Mouse (Mus musculus): ENCODE measurements around the gene Gabrb3. TPM values are rescaled to one million over a fixed set of nuclear protein-coding genes. Genes with fewer than 3 reads are reported as not detected.

The Gabrb3 gene
- under 1 TPM in 1 of 26 experiments, not detected in 25; 0.19 TPM for total RNA-seq (2018; cell fraction: chromatin; rRNA removed)
- not detected for total RNA-seq (2018; cell fraction: cytosol; rRNA removed)
- not detected for total RNA-seq (2018; cell fraction: nucleus; rRNA removed)
- polyA plus RNA-seq (2018): not detected in 3 replicates

DNA sequence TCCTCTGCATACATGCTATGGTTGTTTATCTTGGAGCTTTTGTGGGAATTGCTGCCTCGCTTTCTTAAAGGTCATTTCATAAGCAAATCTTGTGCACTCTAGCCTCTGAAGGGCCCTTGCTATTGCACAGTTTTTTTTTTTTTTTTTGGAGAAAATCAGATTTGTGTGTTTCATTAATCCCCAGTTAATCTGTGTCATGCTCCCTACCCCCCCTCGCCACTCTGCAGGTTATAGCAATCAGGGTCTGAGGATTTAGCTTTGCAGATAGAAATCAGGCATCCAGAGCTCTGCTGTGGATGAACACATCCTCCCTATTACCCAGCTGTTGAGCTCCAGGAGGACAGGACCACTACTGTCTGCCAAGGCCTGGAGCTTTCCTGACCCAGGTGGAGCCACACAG is at the start of gene Gabrb3:
Gabrb3 (plus strand) TSS at position 301 of the 400 bp plus-strand sequence.
- no peak within 1 kb of the TSS for H3K27ac ChIP-seq
- H3K79me2 ChIP-seq (ENCODE audit: inconsistent target): no peaks in the 10 kb centered on the region
- H3K4me3 ChIP-seq (ENCODE audit: inconsistent target): no peak within 1 kb of the TSS
- WGBS (ENCODE audit: missing documents): 93% methylated on average over 2 of the region's 2 CpGs
- H3K36me3 ChIP-seq (ENCODE audit: inconsistent target): no peaks in the 10 kb centered on the region

GRCm38 (mm10) chr7:57384112-57384511 is 35.4 kb upstream of the Gabrb3 start:
- no peaks in the 10 kb centered on the region for H3K79me2 ChIP-seq (ENCODE audit: inconsistent target)
- WGBS (ENCODE audit: missing documents): 36% methylated on average over 4 of the region's 4 CpGs
- no peaks in the 10 kb centered on the region for H3K36me3 ChIP-seq (ENCODE audit: inconsistent target)
- H3K27ac ChIP-seq: no peak overlapping the region
- no peak overlapping the region for H3K4me3 ChIP-seq (ENCODE audit: inconsistent target)

GRCm38 (mm10) chr7:57386517-57387340 is 32.8 kb upstream of the Gabrb3 start, which contains the start of gene Gabrg3:
Gabrg3 (minus strand) TSS chr7:57387188.
- Histone ChIP-seq H3K4me3 (ENCODE audit: inconsistent target) (no peak within 1 kb of the TSS), H3K36me3 (ENCODE audit: inconsistent target) (no peaks in the 10 kb centered on the region), H3K79me2 (ENCODE audit: inconsistent target) (no peaks in the 10 kb centered on the region), H3K27ac (no peak within 1 kb of the TSS)
- WGBS (ENCODE audit: missing documents): 7% methylated on average over 65 of the region's 71 CpGs

- no peaks in the 10 kb centered on the region for H3K79me2 ChIP-seq (ENCODE audit: inconsistent target)
- no peaks in the 10 kb centered on the region for H3K36me3 ChIP-seq (ENCODE audit: inconsistent target)
- no peak overlapping the region for H3K4me3 ChIP-seq (ENCODE audit: inconsistent target)
- 32% methylated on average over 6 of the region's 6 CpGs for WGBS (ENCODE audit: missing documents)
- H3K27ac ChIP-seq: no peak overlapping the region
Measured at GRCm38 (mm10) chr7:57387341-57387654, 32.2 kb upstream of the Gabrb3 start.

DNA sequence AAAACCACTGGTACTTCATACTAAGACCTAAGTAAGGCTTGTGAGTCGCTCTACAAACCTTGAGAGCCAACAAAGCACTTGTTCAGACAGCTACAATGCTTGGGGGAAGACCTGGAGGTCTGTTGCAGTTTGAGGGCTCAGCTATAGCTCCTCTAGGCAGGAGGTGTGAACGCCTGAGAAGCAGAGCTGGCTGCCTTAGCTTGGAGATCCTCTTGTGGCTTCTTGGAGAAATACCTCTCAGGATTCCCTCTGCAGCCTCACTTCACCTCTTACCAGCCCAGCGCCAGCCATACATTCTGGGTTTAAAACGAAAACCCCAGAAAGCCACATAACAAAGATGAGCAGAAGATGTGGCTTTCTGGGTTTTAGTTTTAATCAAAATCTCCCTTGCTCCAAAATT is 29.4 kb upstream of the Gabrb3 start:
- Histone ChIP-seq H3K4me3 (ENCODE audit: inconsistent target) (no peak overlapping the region), H3K36me3 (ENCODE audit: inconsistent target) (no peaks in the 10 kb centered on the region), H3K27ac (no peak overlapping the region), H3K79me2 (ENCODE audit: inconsistent target) (no peaks in the 10 kb centered on the region)
- WGBS (ENCODE audit: missing documents): 43% methylated on average over 4 of the region's 4 CpGs

DNA sequence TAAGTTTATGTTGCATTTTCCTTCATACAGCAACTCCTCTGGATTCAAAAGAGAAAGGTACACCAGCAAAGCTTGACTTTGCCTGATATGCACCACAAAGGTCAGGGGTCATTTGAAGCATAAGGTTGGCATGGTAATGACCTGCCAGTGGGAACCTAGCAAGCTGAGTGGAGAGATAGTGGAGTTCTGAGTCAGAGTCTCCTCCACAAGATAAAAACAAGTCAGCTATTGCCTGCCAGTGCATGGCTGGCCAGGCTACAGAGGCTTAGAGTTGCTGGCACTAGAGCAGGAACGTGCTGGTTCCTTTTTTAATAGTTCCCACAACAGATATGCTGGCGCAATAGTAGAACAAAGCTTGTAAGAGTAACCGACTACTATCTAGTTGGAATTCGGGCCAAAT is 25.9 kb upstream of the Gabrb3 start:
- Histone ChIP-seq H3K79me2 (ENCODE audit: inconsistent target) (no peaks in the 10 kb centered on the region), H3K4me3 (ENCODE audit: inconsistent target) (no peak overlapping the region), H3K36me3 (ENCODE audit: inconsistent target) (no peaks in the 10 kb centered on the region), H3K27ac (no peak overlapping the region)
- 92% methylated on average over 4 of the region's 4 CpGs for WGBS (ENCODE audit: missing documents)

GRCm38 (mm10) chr7:57411163-57411562 is 8.3 kb upstream of the Gabrb3 start:
- no peaks in the 10 kb centered on the region for H3K36me3 ChIP-seq (ENCODE audit: inconsistent target)
- H3K79me2 ChIP-seq (ENCODE audit: inconsistent target): no peaks in the 10 kb centered on the region
- no peak overlapping the region for H3K27ac ChIP-seq
- WGBS (ENCODE audit: missing documents): 91% methylated on average over 4 of the region's 4 CpGs
- H3K4me3 ChIP-seq (ENCODE audit: inconsistent target): no peak overlapping the region

DNA sequence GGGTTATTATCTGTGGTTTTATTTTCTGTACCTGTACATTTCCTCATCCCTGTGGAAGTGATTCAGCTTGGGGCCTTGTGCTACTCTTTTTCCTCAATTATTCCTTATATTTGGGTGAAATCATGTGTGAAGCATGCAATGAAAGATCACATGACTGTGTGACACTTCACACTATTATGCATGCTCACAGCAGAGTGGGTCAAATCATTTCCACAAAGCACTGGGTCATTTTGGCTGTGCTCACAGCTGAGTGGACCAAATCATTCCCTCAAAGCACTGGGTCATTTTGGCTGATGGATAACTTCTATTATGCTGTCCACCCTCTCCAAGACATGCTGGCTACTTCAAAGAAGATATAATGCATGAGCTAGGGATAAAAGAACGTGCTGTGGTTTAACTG is 6.6 kb upstream of the Gabrb3 start:
- no peak overlapping the region for H3K4me3 ChIP-seq (ENCODE audit: inconsistent target)
- H3K27ac ChIP-seq: no peak overlapping the region
- H3K36me3 ChIP-seq (ENCODE audit: inconsistent target): no peaks in the 10 kb centered on the region
- no peaks in the 10 kb centered on the region for H3K79me2 ChIP-seq (ENCODE audit: inconsistent target)
- WGBS (ENCODE audit: missing documents): 40% methylated on average over 1 of the region's 1 CpGs

- 100% methylated on average over 1 of the region's 1 CpGs for WGBS (ENCODE audit: missing documents)
- Histone ChIP-seq H3K36me3 (ENCODE audit: inconsistent target) (no peaks in the 10 kb centered on the region), H3K4me3 (ENCODE audit: inconsistent target) (no peak overlapping the region), H3K79me2 (ENCODE audit: inconsistent target) (no peaks in the 10 kb centered on the region), H3K27ac (no peak overlapping the region)
Measured at GRCm38 (mm10) chr7:57421044-57421443, 1.6 kb downstream of the Gabrb3 start.

GRCm38 (mm10) chr7:57422675-57423074 is 3.2 kb downstream of the Gabrb3 start:
- no peaks in the 10 kb centered on the region for H3K36me3 ChIP-seq (ENCODE audit: inconsistent target)
- WGBS (ENCODE audit: missing documents): 75% methylated on average over 1 of the region's 1 CpGs
- H3K4me3 ChIP-seq (ENCODE audit: inconsistent target): no peak overlapping the region
- no peaks in the 10 kb centered on the region for H3K79me2 ChIP-seq (ENCODE audit: inconsistent target)
- no peak overlapping the region for H3K27ac ChIP-seq

DNA sequence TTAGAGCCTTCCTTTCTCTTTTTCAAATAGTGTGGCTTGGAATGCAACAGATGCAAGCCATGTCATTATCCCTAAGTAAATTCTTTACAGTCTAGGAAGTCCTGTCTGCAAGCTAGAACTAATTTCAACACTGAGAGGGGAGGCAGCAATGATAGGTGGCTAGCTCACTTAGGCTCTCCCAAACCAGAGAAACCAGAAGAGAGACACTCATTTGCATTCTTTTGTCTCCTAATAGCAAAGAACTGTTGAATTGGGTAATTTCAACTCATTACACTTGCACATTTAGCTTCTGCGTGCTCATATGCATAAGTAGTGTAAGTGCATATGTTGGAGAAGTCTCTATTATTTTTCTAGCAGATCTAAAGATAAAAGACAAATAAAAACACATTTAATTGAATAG is 28.7 kb downstream of the Gabrb3 start:
- Histone ChIP-seq H3K4me3 (ENCODE audit: inconsistent target) (no peak overlapping the region), H3K79me2 (ENCODE audit: inconsistent target) (no peaks in the 10 kb centered on the region), H3K27ac (no peak overlapping the region), H3K36me3 (ENCODE audit: inconsistent target) (no peaks in the 10 kb centered on the region)
- WGBS (ENCODE audit: missing documents): 70% methylated on average over 1 of the region's 1 CpGs

GRCm38 (mm10) chr7:57460354-57460753 is 40.9 kb downstream of the Gabrb3 start:
- Histone ChIP-seq H3K4me3 (ENCODE audit: inconsistent target) (no peak overlapping the region), H3K79me2 (ENCODE audit: inconsistent target) (no peaks in the 10 kb centered on the region), H3K27ac (no peak overlapping the region), H3K36me3 (ENCODE audit: inconsistent target) (no peaks in the 10 kb centered on the region)
- 70% methylated on average over 5 of the region's 5 CpGs for WGBS (ENCODE audit: missing documents)

DNA sequence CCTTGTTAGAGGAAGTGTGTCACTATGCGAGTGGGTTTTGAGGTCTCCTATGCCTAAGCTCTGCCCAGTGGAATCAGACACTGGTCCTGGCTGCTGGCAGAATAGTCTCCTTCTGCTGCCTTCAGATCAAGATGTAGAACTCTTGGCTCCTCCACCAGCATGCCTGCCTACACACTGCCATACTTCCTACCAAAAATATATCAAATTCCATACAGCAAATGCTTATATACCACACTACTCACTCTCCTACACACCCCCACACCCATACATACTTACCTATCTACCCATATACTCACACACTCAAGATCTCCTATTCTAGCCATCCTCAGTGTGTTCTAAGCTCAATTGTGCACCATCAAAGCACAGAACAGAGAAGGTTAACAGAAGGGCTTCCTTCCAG is 51.8 kb downstream of the Gabrb3 start:
- WGBS (ENCODE audit: missing documents): 93% methylated on average over 1 of the region's 1 CpGs
- Histone ChIP-seq H3K27ac (no peak overlapping the region), H3K36me3 (ENCODE audit: inconsistent target) (no peaks in the 10 kb centered on the region), H3K79me2 (ENCODE audit: inconsistent target) (no peaks in the 10 kb centered on the region), H3K4me3 (ENCODE audit: inconsistent target) (no peak overlapping the region)

GRCm38 (mm10) chr7:57473811-57474525 is 54.5 kb downstream of the Gabrb3 start:
- WGBS (ENCODE audit: missing documents): 75% methylated on average over 4 of the region's 4 CpGs
- Histone ChIP-seq H3K27ac (no peak overlapping the region), H3K4me3 (ENCODE audit: inconsistent target) (no peak overlapping the region), H3K79me2 (ENCODE audit: inconsistent target) (no peaks in the 10 kb centered on the region), H3K36me3 (ENCODE audit: inconsistent target) (no peaks in the 10 kb centered on the region)

- Histone ChIP-seq H3K36me3 (ENCODE audit: inconsistent target) (no peaks in the 10 kb centered on the region), H3K4me3 (ENCODE audit: inconsistent target) (no peak overlapping the region), H3K79me2 (ENCODE audit: inconsistent target) (no peaks in the 10 kb centered on the region), H3K27ac (no peak overlapping the region)
Measured at GRCm38 (mm10) chr7:57482896-57483295, 63.4 kb downstream of the Gabrb3 start.

Data from macrophage (primary cell).